Mouse (Mus musculus): ENCODE results near the gene Pigx. TPM values are rescaled to one million over a fixed set of nuclear protein-coding genes. Genes with fewer than 3 reads are reported as not detected.

The Pigx gene
- polyA plus RNA-seq, 1 experiment: 18.1 TPM

GRCm38 (mm10) chr16:32124020-32124419 lies 24.5 kb upstream of the Pigx start:
- H3K36me3 ChIP-seq (ENCODE audit: control insufficient read depth, insufficient read depth, low read length): no peaks in the 10 kb centered on the region
- H3K27me3 ChIP-seq (ENCODE audit: control insufficient read depth, insufficient read depth, low read length): no peaks in the 10 kb centered on the region
- 73% methylated on average over 7 of the region's 7 CpGs for WGBS
- no peak for TF ChIP-seq CTCF (IDR thresholded peaks at IDR 0.05; ENCODE audit: extremely low read depth, insufficient read depth, insufficient read length, insufficient replicate concordance)
- TF ChIP-seq POLR2A (IDR thresholded peaks at IDR 0.05; ENCODE audit: low read depth, low read length): no peak
- peaks cover 24% of the 10 kb centered on the region for H3K4me1 ChIP-seq (ENCODE audit: control insufficient read depth, insufficient read depth, insufficient read length)
- no peak for DNase-seq (ENCODE audit: low read depth in 1 of 2, low spot score in 2 of 2)
- H3K27ac ChIP-seq (ENCODE audit: insufficient read depth, low read length): no peak overlapping the region
- H3K4me3 ChIP-seq (ENCODE audit: extremely low read depth, insufficient read depth, insufficient read length): no peak overlapping the region

GRCm38 (mm10) chr16:32120454-32120853 lies 20.9 kb upstream of the Pigx start:
- TF ChIP-seq CTCF (IDR thresholded peaks at IDR 0.05; ENCODE audit: extremely low read depth, insufficient read depth, insufficient read length, insufficient replicate concordance) (no peak), POLR2A (IDR thresholded peaks at IDR 0.05; ENCODE audit: low read depth, low read length) (no peak)
- WGBS: 96% methylated on average over 3 of the region's 3 CpGs
- H3K27ac ChIP-seq (ENCODE audit: insufficient read depth, low read length): no peak overlapping the region

GRCm38 (mm10) chr16:32116186-32116585 lies 16.6 kb upstream of the Pigx start:
- Histone ChIP-seq H3K36me3 (ENCODE audit: control insufficient read depth, insufficient read depth, low read length) (no peaks in the 10 kb centered on the region), H3K27me3 (ENCODE audit: control insufficient read depth, insufficient read depth, low read length) (no peaks in the 10 kb centered on the region), H3K27ac (ENCODE audit: insufficient read depth, low read length) (no peak overlapping the region), H3K4me3 (ENCODE audit: extremely low read depth, insufficient read depth, insufficient read length) (no peak overlapping the region), H3K4me1 (ENCODE audit: control insufficient read depth, insufficient read depth, insufficient read length) (peaks cover 22% of the 10 kb centered on the region; the same call in 1 of the 2 replicates)
- no peak for DNase-seq (ENCODE audit: low read depth in 1 of 2, low spot score in 2 of 2)
- no peak for TF ChIP-seq CTCF (IDR thresholded peaks at IDR 0.05; ENCODE audit: extremely low read depth, insufficient read depth, insufficient read length, insufficient replicate concordance)
- no peak for TF ChIP-seq POLR2A (IDR thresholded peaks at IDR 0.05; ENCODE audit: low read depth, low read length)
- WGBS: 62% methylated on average over 5 of the region's 5 CpGs

More at GRCm38 (mm10) chr16:32120454-32120853, 20.9 kb upstream of the Pigx start:
- Histone ChIP-seq H3K4me3 (ENCODE audit: extremely low read depth, insufficient read depth, insufficient read length) (no peak overlapping the region), H3K27me3 (ENCODE audit: control insufficient read depth, insufficient read depth, low read length) (no peaks in the 10 kb centered on the region), H3K36me3 (ENCODE audit: control insufficient read depth, insufficient read depth, low read length) (no peaks in the 10 kb centered on the region), H3K4me1 (ENCODE audit: control insufficient read depth, insufficient read depth, insufficient read length) (peaks cover 20% of the 10 kb centered on the region; the same call in 1 of the 2 replicates)
- DNase-seq (ENCODE audit: low read depth in 1 of 2, low spot score in 2 of 2): no peak

GRCm38 (mm10) chr16:32115781-32116180 lies 16.2 kb upstream of the Pigx start:
- TF ChIP-seq CTCF (IDR thresholded peaks at IDR 0.05; ENCODE audit: extremely low read depth, insufficient read depth, insufficient read length, insufficient replicate concordance): no peak
- TF ChIP-seq POLR2A (IDR thresholded peaks at IDR 0.05; ENCODE audit: low read depth, low read length): no peak
- no peaks in the 10 kb centered on the region for H3K27me3 ChIP-seq (ENCODE audit: control insufficient read depth, insufficient read depth, low read length)
- peaks cover 22% of the 10 kb centered on the region; the same call in 1 of the 2 replicates for H3K4me1 ChIP-seq (ENCODE audit: control insufficient read depth, insufficient read depth, insufficient read length)
- H3K4me3 ChIP-seq (ENCODE audit: extremely low read depth, insufficient read depth, insufficient read length): no peak overlapping the region
- DNase-seq (ENCODE audit: low read depth in 1 of 2, low spot score in 2 of 2): no peak
- no peaks in the 10 kb centered on the region for H3K36me3 ChIP-seq (ENCODE audit: control insufficient read depth, insufficient read depth, low read length)
- no peak overlapping the region for H3K27ac ChIP-seq (ENCODE audit: insufficient read depth, low read length)
- WGBS: 46% methylated on average over 6 of the region's 6 CpGs

- peak overlapping the region; percentile 46; the same call in 1 of the 2 replicates for H3K27ac ChIP-seq (ENCODE audit: insufficient read depth, low read length)
- peaks cover 22% of the 10 kb centered on the region; the same call in 1 of the 2 replicates for H3K4me1 ChIP-seq (ENCODE audit: control insufficient read depth, insufficient read depth, insufficient read length)
- H3K4me3 ChIP-seq (ENCODE audit: extremely low read depth, insufficient read depth, insufficient read length): no peak overlapping the region
- H3K36me3 ChIP-seq (ENCODE audit: control insufficient read depth, insufficient read depth, low read length): no peaks in the 10 kb centered on the region
- TF ChIP-seq POLR2A (IDR thresholded peaks at IDR 0.05; ENCODE audit: low read depth, low read length) (no peak), CTCF (IDR thresholded peaks at IDR 0.05; ENCODE audit: extremely low read depth, insufficient read depth, insufficient read length, insufficient replicate concordance) (peak; percentile 87; the same call in 1 of the 2 replicates)
- 19% methylated on average over 15 of the region's 15 CpGs for WGBS
- peak in 1 of 2 experiments; percentile 84 for DNase-seq (ENCODE audit: low read depth in 1 of 2, low spot score in 2 of 2)
- H3K27me3 ChIP-seq (ENCODE audit: control insufficient read depth, insufficient read depth, low read length): no peaks in the 10 kb centered on the region
Observed at GRCm38 (mm10) chr16:32114968-32115695, 15.6 kb upstream of the Pigx start.

GRCm38 (mm10) chr16:32114406-32114805 lies 14.9 kb upstream of the Pigx start:
- WGBS: 89% methylated on average over 10 of the region's 10 CpGs

More at GRCm38 (mm10) chr16:32114406-32114805, 14.9 kb upstream of the Pigx start:
- Histone ChIP-seq H3K27ac (ENCODE audit: insufficient read depth, low read length) (peak overlapping the region; percentile 46), H3K4me1 (ENCODE audit: control insufficient read depth, insufficient read depth, insufficient read length) (peaks cover 22% of the 10 kb centered on the region; the same call in 1 of the 2 replicates), H3K36me3 (ENCODE audit: control insufficient read depth, insufficient read depth, low read length) (no peaks in the 10 kb centered on the region), H3K4me3 (ENCODE audit: extremely low read depth, insufficient read depth, insufficient read length) (no peak overlapping the region), H3K27me3 (ENCODE audit: control insufficient read depth, insufficient read depth, low read length) (no peaks in the 10 kb centered on the region)
- TF ChIP-seq CTCF (IDR thresholded peaks at IDR 0.05; ENCODE audit: extremely low read depth, insufficient read depth, insufficient read length, insufficient replicate concordance): no peak
- no peak for TF ChIP-seq POLR2A (IDR thresholded peaks at IDR 0.05; ENCODE audit: low read depth, low read length)
- DNase-seq (ENCODE audit: low read depth in 1 of 2, low spot score in 2 of 2): no peak
